Mouse (Mus musculus): ENCODE measurements around the gene Kdm8. TPM values are rescaled to one million over a fixed set of nuclear protein-coding genes. Genes with fewer than 3 reads are reported as not detected.
"Not testable (repeated sequence)": the region's sequence is repeated elsewhere in the genome, so short reads cannot be mapped to it uniquely, and the experiment has no call there.

The Kdm8 gene
- polyA plus RNA-seq, 1 experiment from 2014 or later: 14.8 TPM

- no peaks in the 10 kb centered on the region for H3K27me3 ChIP-seq (replicated peaks; ENCODE audit: control insufficient read depth, insufficient read depth, low read length)
- no peak overlapping the region for H3K27ac ChIP-seq (ENCODE audit: low read depth, low read length)
- no peaks in the 10 kb centered on the region for H3K9me3 ChIP-seq (ENCODE audit: control insufficient read depth, low read length)
- DNase-seq (ENCODE audit: low spot score): no peak
- no peak overlapping the region for H3K4me3 ChIP-seq (ENCODE audit: low read depth, low read length)
- ATAC-seq (replicated peaks; ENCODE audit: low FRiP score): no peak
- no peak overlapping the region for H3K4me2 ChIP-seq
- WGBS: 62% methylated on average over 2 of the region's 2 CpGs
- H3K9ac ChIP-seq (ENCODE audit: low read depth, low read length): no peak overlapping the region
- peaks cover 3% of the 10 kb centered on the region; the same call in 1 of the 2 replicates for H3K4me1 ChIP-seq (replicated peaks; ENCODE audit: control insufficient read depth, insufficient read depth, low read length)
- no peaks in the 10 kb centered on the region for H3K36me3 ChIP-seq (ENCODE audit: control insufficient read depth, insufficient read depth, low read length)
These were observed 22.6 kb upstream of the Kdm8 start for GRCm38 (mm10) chr7:125421911-125422310.

- Histone ChIP-seq H3K27me3 (replicated peaks; ENCODE audit: control insufficient read depth, insufficient read depth, low read length) (no peaks in the 10 kb centered on the region), H3K36me3 (ENCODE audit: control insufficient read depth, insufficient read depth, low read length) (no peaks in the 10 kb centered on the region), H3K4me3 (ENCODE audit: low read depth, low read length) (no peak overlapping the region), H3K4me2 (no peak overlapping the region), H3K27ac (ENCODE audit: low read depth, low read length) (no peak overlapping the region), H3K9ac (ENCODE audit: low read depth, low read length) (no peak overlapping the region), H3K9me3 (ENCODE audit: control insufficient read depth, low read length) (no peaks in the 10 kb centered on the region), H3K4me1 (replicated peaks; ENCODE audit: control insufficient read depth, insufficient read depth, low read length) (peaks cover 5% of the 10 kb centered on the region)
- no peak for DNase-seq (ENCODE audit: low spot score)
- WGBS: 41% methylated on average over 3 of the region's 3 CpGs
- ATAC-seq (replicated peaks; ENCODE audit: low FRiP score): no peak
These were observed 21.4 kb upstream of the Kdm8 start for GRCm38 (mm10) chr7:125423056-125423455.

GRCm38 (mm10) chr7:125427492-125428090 lies 16.9 kb upstream of the Kdm8 start:
- ATAC-seq (replicated peaks; ENCODE audit: low FRiP score): no peak
- Histone ChIP-seq H3K9ac (ENCODE audit: low read depth, low read length) (no peak overlapping the region), H3K27ac (ENCODE audit: low read depth, low read length) (no peak overlapping the region), H3K4me2 (no peak overlapping the region), H3K27me3 (replicated peaks; ENCODE audit: control insufficient read depth, insufficient read depth, low read length) (no peaks in the 10 kb centered on the region), H3K4me1 (replicated peaks; ENCODE audit: control insufficient read depth, insufficient read depth, low read length) (peaks cover 6% of the 10 kb centered on the region), H3K4me3 (ENCODE audit: low read depth, low read length) (no peak overlapping the region), H3K36me3 (ENCODE audit: control insufficient read depth, insufficient read depth, low read length) (no peaks in the 10 kb centered on the region), H3K9me3 (ENCODE audit: control insufficient read depth, low read length) (no peaks in the 10 kb centered on the region)
- 83% methylated on average over 12 of the region's 12 CpGs for WGBS
- no peak for DNase-seq (ENCODE audit: low spot score)

GRCm38 (mm10) chr7:125428381-125428780 lies 16.1 kb upstream of the Kdm8 start:
- Histone ChIP-seq H3K4me1 (replicated peaks; ENCODE audit: control insufficient read depth, insufficient read depth, low read length) (peaks cover 6% of the 10 kb centered on the region), H3K4me3 (ENCODE audit: low read depth, low read length) (no peak overlapping the region), H3K36me3 (ENCODE audit: control insufficient read depth, insufficient read depth, low read length) (no peaks in the 10 kb centered on the region), H3K27ac (ENCODE audit: low read depth, low read length) (peak overlapping the region; percentile 77), H3K27me3 (replicated peaks; ENCODE audit: control insufficient read depth, insufficient read depth, low read length) (no peaks in the 10 kb centered on the region), H3K9me3 (ENCODE audit: control insufficient read depth, low read length) (no peaks in the 10 kb centered on the region), H3K9ac (ENCODE audit: low read depth, low read length) (peak overlapping the region; percentile 57), H3K4me2 (peak overlapping the region; percentile 54)
- 57% methylated on average over 7 of the region's 7 CpGs for WGBS
- ATAC-seq (replicated peaks; ENCODE audit: low FRiP score) (peak; percentile 58), DNase-seq (ENCODE audit: low spot score) (no peak)

GRCm38 (mm10) chr7:125428816-125429500 lies 15.5 kb upstream of the Kdm8 start:
- DNase-seq (ENCODE audit: low spot score): peak; percentile 50
- not testable (repeated sequence) for H3K36me3 ChIP-seq (ENCODE audit: control insufficient read depth, insufficient read depth, low read length); H3K4me3 ChIP-seq (ENCODE audit: low read depth, low read length); H3K27me3 ChIP-seq (replicated peaks; ENCODE audit: control insufficient read depth, insufficient read depth, low read length); H3K4me1 ChIP-seq (replicated peaks; ENCODE audit: control insufficient read depth, insufficient read depth, low read length); H3K9me3 ChIP-seq (ENCODE audit: control insufficient read depth, low read length)
- peak overlapping the region; percentile 54 for H3K4me2 ChIP-seq
- ATAC-seq (replicated peaks; ENCODE audit: low FRiP score): peak; percentile 98
- H3K27ac ChIP-seq (ENCODE audit: low read depth, low read length): peak overlapping the region; percentile 77
- peak overlapping the region; percentile 57 for H3K9ac ChIP-seq (ENCODE audit: low read depth, low read length)
- WGBS: 46% methylated on average over 5 of the region's 5 CpGs

- Histone ChIP-seq H3K27me3 (replicated peaks; ENCODE audit: control insufficient read depth, insufficient read depth, low read length) (no peaks in the 10 kb centered on the region), H3K9me3 (ENCODE audit: control insufficient read depth, low read length) (no peaks in the 10 kb centered on the region), H3K9ac (ENCODE audit: low read depth, low read length) (no peak overlapping the region), H3K36me3 (ENCODE audit: control insufficient read depth, insufficient read depth, low read length) (no peaks in the 10 kb centered on the region), H3K4me1 (replicated peaks; ENCODE audit: control insufficient read depth, insufficient read depth, low read length) (peaks cover 8% of the 10 kb centered on the region), H3K4me2 (no peak overlapping the region), H3K27ac (ENCODE audit: low read depth, low read length) (no peak overlapping the region), H3K4me3 (ENCODE audit: low read depth, low read length) (no peak overlapping the region)
- no peak for DNase-seq (ENCODE audit: low spot score)
- WGBS: 76% methylated on average over 7 of the region's 7 CpGs
- no peak for ATAC-seq (replicated peaks; ENCODE audit: low FRiP score)
These were observed 14.2 kb upstream of the Kdm8 start for GRCm38 (mm10) chr7:125430170-125430842.

GRCm38 (mm10) chr7:125433874-125434273 lies 10.6 kb upstream of the Kdm8 start:
- Histone ChIP-seq H3K9me3 (ENCODE audit: control insufficient read depth, low read length) (no peaks in the 10 kb centered on the region), H3K9ac (ENCODE audit: low read depth, low read length) (no peak overlapping the region), H3K27ac (ENCODE audit: low read depth, low read length) (no peak overlapping the region), H3K4me1 (replicated peaks; ENCODE audit: control insufficient read depth, insufficient read depth, low read length) (peaks cover 2% of the 10 kb centered on the region; the same call in 1 of the 2 replicates), H3K4me3 (ENCODE audit: low read depth, low read length) (no peak overlapping the region), H3K27me3 (replicated peaks; ENCODE audit: control insufficient read depth, insufficient read depth, low read length) (no peaks in the 10 kb centered on the region), H3K4me2 (no peak overlapping the region), H3K36me3 (ENCODE audit: control insufficient read depth, insufficient read depth, low read length) (no peaks in the 10 kb centered on the region)
- ATAC-seq (replicated peaks; ENCODE audit: low FRiP score) (no peak), DNase-seq (ENCODE audit: low spot score) (no peak)
- WGBS: 87% methylated on average over 3 of the region's 3 CpGs

GRCm38 (mm10) chr7:125434666-125435290 lies 9.7 kb upstream of the Kdm8 start:
- no peak overlapping the region for H3K27ac ChIP-seq (ENCODE audit: low read depth, low read length)
- H3K9me3 ChIP-seq (ENCODE audit: control insufficient read depth, low read length): peaks cover 5% of the 10 kb centered on the region; the same call in 1 of the 2 replicates
- no peak overlapping the region for H3K4me3 ChIP-seq (ENCODE audit: low read depth, low read length)
- no peaks in the 10 kb centered on the region for H3K27me3 ChIP-seq (replicated peaks; ENCODE audit: control insufficient read depth, insufficient read depth, low read length)
- WGBS: 53% methylated on average over 8 of the region's 8 CpGs
- no peak overlapping the region for H3K9ac ChIP-seq (ENCODE audit: low read depth, low read length)
- H3K36me3 ChIP-seq (ENCODE audit: control insufficient read depth, insufficient read depth, low read length): no peaks in the 10 kb centered on the region
- peaks cover 2% of the 10 kb centered on the region; the same call in 1 of the 2 replicates for H3K4me1 ChIP-seq (replicated peaks; ENCODE audit: control insufficient read depth, insufficient read depth, low read length)
- DNase-seq (ENCODE audit: low spot score) (no peak), ATAC-seq (replicated peaks; ENCODE audit: low FRiP score) (no peak)
- no peak overlapping the region for H3K4me2 ChIP-seq

Measured in liver, embryonic 11.5 days (tissue).